Mouse (Mus musculus): ENCODE measurements around the gene Cd5. TPM values are rescaled to one million over a fixed set of nuclear protein-coding genes. Genes with fewer than 3 reads are reported as not detected.

Gene Cd5
- polyA plus RNA-seq, 1 experiment from 2014 or later, result 0.39 TPM

DNA sequence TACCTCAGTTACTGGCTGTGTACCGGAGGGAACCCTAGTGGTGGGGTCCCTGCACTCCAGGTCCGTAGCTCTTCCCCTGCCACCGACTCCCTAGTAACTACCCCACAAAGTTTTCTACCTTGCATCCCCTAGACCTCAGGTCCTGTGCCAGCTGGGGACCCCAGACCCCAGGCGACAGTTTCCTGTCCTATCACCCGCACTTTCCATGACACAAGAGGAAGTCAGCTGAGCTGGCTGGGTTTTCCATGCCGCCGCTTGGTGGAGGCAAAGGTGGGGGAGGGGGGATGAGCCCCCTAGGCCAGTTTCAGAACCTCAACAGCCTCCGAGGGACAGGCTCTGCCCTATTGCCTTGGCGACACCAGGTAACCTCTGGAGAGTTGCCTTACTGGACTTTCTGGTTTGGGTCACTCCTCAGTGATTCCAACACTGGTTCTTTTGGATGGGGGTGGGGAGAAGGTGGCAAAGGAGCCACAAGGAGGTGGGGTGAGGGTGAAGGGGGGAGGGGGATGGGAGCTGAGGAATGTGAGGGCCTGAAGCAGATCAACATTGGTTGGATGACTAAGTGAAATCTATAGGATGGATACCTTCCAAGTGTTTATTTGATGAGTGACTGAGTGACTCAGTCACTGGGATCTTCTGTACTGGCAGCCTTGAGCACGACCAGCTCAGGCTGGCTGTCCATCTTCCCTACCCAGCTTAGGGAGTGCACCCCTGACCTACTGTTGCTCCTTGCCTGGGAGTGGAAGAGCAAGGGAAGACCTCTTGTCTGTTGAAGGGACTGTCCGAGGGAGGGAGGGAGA is 2.0 kb upstream of the Cd5 start:
- no peak overlapping the region for H3K9ac ChIP-seq (ENCODE audit: low read depth, low read length)
- H3K4me1 ChIP-seq (ENCODE audit: control insufficient read depth, insufficient read depth, low read length), result peaks cover 5% of the 10 kb centered on the region; the same call in 1 of the 2 replicates
- H3K27ac ChIP-seq (ENCODE audit: low read depth, low read length), result no peak overlapping the region
- no peaks in the 10 kb centered on the region for H3K9me3 ChIP-seq (replicated peaks; ENCODE audit: control insufficient read depth, low read length)
- 25% methylated on average over 11 of the region's 11 CpGs for WGBS (ENCODE audit: insufficient replicate concordance)
- H3K4me3 ChIP-seq (ENCODE audit: low read depth, low read length), result no peak overlapping the region
- H3K36me3 ChIP-seq (ENCODE audit: control insufficient read depth, insufficient read depth, low read length), result no peaks in the 10 kb centered on the region
- H3K27me3 ChIP-seq (ENCODE audit: control insufficient read depth, insufficient read depth, low read length), result no peaks in the 10 kb centered on the region
- H3K4me2 ChIP-seq, result peak overlapping the region; percentile 22; the same call in 1 of the 2 replicates
- 0 out of 2 replicates have a peak, but pooled peaks have one; percentile 42 for ATAC-seq (replicated peaks; ENCODE audit: insufficient number of reproducible peaks, low FRiP score, low TSS enrichment)

DNA sequence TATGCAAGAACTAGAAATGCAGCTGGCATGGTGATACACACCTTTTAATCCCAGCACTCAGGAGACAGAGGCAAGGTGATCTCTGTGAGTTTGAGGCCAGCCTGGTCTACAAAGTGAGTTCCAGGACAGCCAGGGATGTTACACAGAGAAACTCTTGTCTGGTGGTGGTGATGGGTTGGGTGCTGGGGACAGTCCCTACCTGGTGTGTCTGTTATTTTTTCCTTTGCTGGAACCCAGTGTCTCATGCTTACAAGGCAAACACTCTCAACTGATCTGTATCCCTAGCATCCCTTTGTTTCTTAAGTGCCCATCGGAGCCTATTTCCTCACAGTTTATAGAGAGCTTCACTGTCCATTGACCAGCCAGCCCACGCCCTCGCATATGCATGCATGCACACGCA is 1.1 kb upstream of the Cd5 start:
- ATAC-seq (replicated peaks; ENCODE audit: insufficient number of reproducible peaks, low FRiP score, low TSS enrichment), result no peak
- Histone ChIP-seq H3K9ac (ENCODE audit: low read depth, low read length) (no peak overlapping the region), H3K4me2 (no peak overlapping the region), H3K36me3 (ENCODE audit: control insufficient read depth, insufficient read depth, low read length) (no peaks in the 10 kb centered on the region), H3K27me3 (ENCODE audit: control insufficient read depth, insufficient read depth, low read length) (no peaks in the 10 kb centered on the region), H3K27ac (ENCODE audit: low read depth, low read length) (no peak overlapping the region), H3K9me3 (replicated peaks; ENCODE audit: control insufficient read depth, low read length) (no peaks in the 10 kb centered on the region), H3K4me1 (ENCODE audit: control insufficient read depth, insufficient read depth, low read length) (peaks cover 5% of the 10 kb centered on the region; the same call in 1 of the 2 replicates), H3K4me3 (ENCODE audit: low read depth, low read length) (no peak overlapping the region)
- WGBS (ENCODE audit: insufficient replicate concordance), result 94% methylated on average over 4 of the region's 4 CpGs

DNA sequence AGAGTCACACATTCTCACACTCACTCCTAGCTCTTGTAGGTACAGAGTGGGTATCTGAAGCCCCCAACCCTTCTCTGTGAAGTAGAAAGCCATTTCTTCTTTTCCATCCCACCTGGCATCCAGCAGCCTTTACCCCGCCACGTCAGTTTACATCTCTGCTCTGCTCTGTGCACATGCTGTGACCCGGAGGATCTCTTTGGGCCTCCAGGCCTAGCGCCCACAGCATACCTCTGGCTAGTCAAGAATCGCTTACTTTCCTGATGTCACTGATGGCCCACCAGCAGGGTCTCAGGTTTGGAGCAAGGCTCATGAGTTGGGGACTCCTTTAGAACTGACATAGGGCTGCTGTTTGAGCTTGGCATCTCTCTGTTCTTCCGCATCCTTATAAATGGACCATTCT is 764 bp downstream of the Cd5 start:
- no peaks in the 10 kb centered on the region for H3K9me3 ChIP-seq (replicated peaks; ENCODE audit: control insufficient read depth, low read length)
- no peak overlapping the region for H3K4me3 ChIP-seq (ENCODE audit: low read depth, low read length)
- H3K27me3 ChIP-seq (ENCODE audit: control insufficient read depth, insufficient read depth, low read length), result no peaks in the 10 kb centered on the region
- H3K4me2 ChIP-seq, result no peak overlapping the region
- no peak for ATAC-seq (replicated peaks; ENCODE audit: insufficient number of reproducible peaks, low FRiP score, low TSS enrichment)
- H3K27ac ChIP-seq (ENCODE audit: low read depth, low read length), result no peak overlapping the region
- H3K36me3 ChIP-seq (ENCODE audit: control insufficient read depth, insufficient read depth, low read length), result no peaks in the 10 kb centered on the region
- H3K9ac ChIP-seq (ENCODE audit: low read depth, low read length), result no peak overlapping the region
- peaks cover 5% of the 10 kb centered on the region; the same call in 1 of the 2 replicates for H3K4me1 ChIP-seq (ENCODE audit: control insufficient read depth, insufficient read depth, low read length)
- WGBS (ENCODE audit: insufficient replicate concordance), result 79% methylated on average over 6 of the region's 6 CpGs

DNA sequence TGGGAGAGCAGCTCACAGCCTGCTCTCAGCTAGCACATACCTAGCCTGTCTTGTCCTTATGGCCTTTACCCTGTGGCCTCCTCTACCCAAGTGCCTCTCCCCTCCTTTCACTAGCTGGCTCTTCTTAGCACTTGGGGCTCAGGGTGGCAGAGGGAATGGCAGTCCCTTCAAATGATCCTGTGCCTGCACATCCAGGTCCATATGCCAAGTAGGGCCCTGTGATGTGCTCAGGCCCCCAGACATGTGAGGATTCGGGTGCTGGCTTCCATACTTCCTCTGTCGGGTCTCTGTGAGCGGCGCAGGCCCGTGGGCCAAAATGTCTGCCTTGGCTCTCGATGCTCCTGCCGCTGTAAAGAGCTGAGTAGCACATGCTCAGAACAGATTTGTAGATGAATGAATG is 2.9 kb downstream of the Cd5 start:
- no peak for ATAC-seq (replicated peaks; ENCODE audit: insufficient number of reproducible peaks, low FRiP score, low TSS enrichment)
- no peak overlapping the region for H3K27ac ChIP-seq (ENCODE audit: low read depth, low read length)
- H3K4me1 ChIP-seq (ENCODE audit: control insufficient read depth, insufficient read depth, low read length), result peaks cover 4% of the 10 kb centered on the region; the same call in 1 of the 2 replicates
- no peak overlapping the region for H3K4me3 ChIP-seq (ENCODE audit: low read depth, low read length)
- H3K9ac ChIP-seq (ENCODE audit: low read depth, low read length), result no peak overlapping the region
- WGBS (ENCODE audit: insufficient replicate concordance), result 82% methylated on average over 7 of the region's 7 CpGs
- H3K4me2 ChIP-seq, result no peak overlapping the region
- no peaks in the 10 kb centered on the region for H3K36me3 ChIP-seq (ENCODE audit: control insufficient read depth, insufficient read depth, low read length)
- no peaks in the 10 kb centered on the region for H3K9me3 ChIP-seq (replicated peaks; ENCODE audit: control insufficient read depth, low read length)
- no peaks in the 10 kb centered on the region for H3K27me3 ChIP-seq (ENCODE audit: control insufficient read depth, insufficient read depth, low read length)

DNA sequence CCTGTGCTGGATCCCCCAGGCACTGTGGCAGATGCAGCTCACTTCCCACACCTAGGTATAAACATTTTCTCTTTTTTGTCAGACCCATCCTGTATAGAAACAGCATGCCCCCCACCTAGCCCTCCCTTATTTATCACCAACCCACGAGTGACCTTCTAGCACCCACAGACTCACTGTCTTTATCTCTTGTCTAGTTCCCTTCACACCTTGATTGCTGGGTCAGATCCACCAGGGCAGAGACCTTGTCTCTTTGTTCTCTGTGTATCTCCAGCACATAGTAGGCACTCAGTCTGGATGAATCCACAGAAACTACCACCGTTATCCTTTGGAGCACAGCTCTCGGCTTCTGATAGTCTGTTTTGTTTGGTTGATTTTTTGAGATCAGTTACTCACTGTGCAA is 3.7 kb downstream of the Cd5 start:
- H3K4me3 ChIP-seq (ENCODE audit: low read depth, low read length), result no peak overlapping the region
- H3K9ac ChIP-seq (ENCODE audit: low read depth, low read length), result no peak overlapping the region
- 72% methylated on average over 3 of the region's 3 CpGs for WGBS (ENCODE audit: insufficient replicate concordance)
- H3K4me2 ChIP-seq, result no peak overlapping the region
- ATAC-seq (replicated peaks; ENCODE audit: insufficient number of reproducible peaks, low FRiP score, low TSS enrichment), result no peak
- no peaks in the 10 kb centered on the region for H3K4me1 ChIP-seq (ENCODE audit: control insufficient read depth, insufficient read depth, low read length)
- H3K27ac ChIP-seq (ENCODE audit: low read depth, low read length), result no peak overlapping the region
- no peaks in the 10 kb centered on the region for H3K9me3 ChIP-seq (replicated peaks; ENCODE audit: control insufficient read depth, low read length)
- no peaks in the 10 kb centered on the region for H3K27me3 ChIP-seq (ENCODE audit: control insufficient read depth, insufficient read depth, low read length)
- H3K36me3 ChIP-seq (ENCODE audit: control insufficient read depth, insufficient read depth, low read length), result no peaks in the 10 kb centered on the region

DNA sequence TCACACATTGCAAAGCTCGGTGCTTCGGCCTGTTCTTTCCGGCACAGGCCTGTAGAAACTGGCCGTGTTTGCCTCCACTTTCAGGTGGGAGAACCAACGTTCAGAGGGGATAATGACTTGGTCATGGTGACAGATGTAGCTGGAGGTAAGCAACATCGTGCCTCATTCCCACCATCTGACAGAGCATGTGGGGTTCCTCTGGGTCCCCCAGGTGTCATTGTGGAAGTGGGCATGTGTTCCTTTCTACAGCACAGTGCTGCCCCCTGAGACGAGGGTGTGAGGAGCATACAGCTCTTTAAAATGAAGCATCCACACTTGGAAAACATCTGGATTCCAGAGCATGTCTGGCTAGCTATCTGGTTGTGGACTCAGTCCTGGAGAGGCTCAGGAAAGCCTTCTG is 4.2 kb downstream of the Cd5 start:
- no peak for ATAC-seq (replicated peaks; ENCODE audit: insufficient number of reproducible peaks, low FRiP score, low TSS enrichment)
- H3K4me1 ChIP-seq (ENCODE audit: control insufficient read depth, insufficient read depth, low read length), result no peaks in the 10 kb centered on the region
- H3K27me3 ChIP-seq (ENCODE audit: control insufficient read depth, insufficient read depth, low read length), result no peaks in the 10 kb centered on the region
- no peaks in the 10 kb centered on the region for H3K36me3 ChIP-seq (ENCODE audit: control insufficient read depth, insufficient read depth, low read length)
- H3K4me2 ChIP-seq, result no peak overlapping the region
- WGBS (ENCODE audit: insufficient replicate concordance), result 78% methylated on average over 7 of the region's 7 CpGs
- H3K9ac ChIP-seq (ENCODE audit: low read depth, low read length), result no peak overlapping the region
- H3K27ac ChIP-seq (ENCODE audit: low read depth, low read length), result no peak overlapping the region
- no peak overlapping the region for H3K4me3 ChIP-seq (ENCODE audit: low read depth, low read length)
- H3K9me3 ChIP-seq (replicated peaks; ENCODE audit: control insufficient read depth, low read length), result no peaks in the 10 kb centered on the region

DNA sequence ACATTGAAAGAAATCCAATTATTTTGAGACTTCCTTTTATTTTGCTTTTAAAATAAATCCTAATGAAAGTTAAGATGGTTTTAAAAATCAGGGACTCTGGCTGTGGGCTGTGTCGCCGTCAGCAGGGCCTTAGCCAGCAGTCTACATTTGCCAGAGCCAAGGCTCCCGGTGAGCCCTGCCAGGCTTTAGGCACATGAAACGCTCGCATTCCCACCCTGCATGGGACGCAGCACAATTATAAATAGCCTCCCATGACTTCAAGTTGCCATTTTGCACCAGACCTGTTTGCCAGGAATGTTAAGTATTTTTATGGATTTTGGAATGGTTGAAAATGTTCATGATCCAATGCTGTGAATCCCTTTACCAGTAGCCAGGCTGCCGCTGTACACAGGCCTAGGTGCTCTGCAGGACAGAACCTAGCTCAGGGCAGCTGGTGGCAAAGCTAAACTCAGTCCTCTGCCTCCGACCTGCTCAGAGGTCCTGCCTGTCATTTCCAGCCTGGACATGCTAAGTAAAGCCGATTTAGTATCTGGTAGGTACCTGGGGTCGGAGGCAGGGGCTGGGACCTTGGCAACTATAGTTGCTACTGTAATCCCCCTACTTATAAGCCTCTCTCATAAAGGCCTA is 5.2 kb downstream of the Cd5 start:
- no peak overlapping the region for H3K4me3 ChIP-seq (ENCODE audit: low read depth, low read length)
- H3K9ac ChIP-seq (ENCODE audit: low read depth, low read length), result no peak overlapping the region
- WGBS (ENCODE audit: insufficient replicate concordance), result 70% methylated on average over 10 of the region's 10 CpGs
- no peaks in the 10 kb centered on the region for H3K9me3 ChIP-seq (replicated peaks; ENCODE audit: control insufficient read depth, low read length)
- no peak overlapping the region for H3K4me2 ChIP-seq
- H3K27me3 ChIP-seq (ENCODE audit: control insufficient read depth, insufficient read depth, low read length), result no peaks in the 10 kb centered on the region
- ATAC-seq (replicated peaks; ENCODE audit: insufficient number of reproducible peaks, low FRiP score, low TSS enrichment), result no peak
- no peak overlapping the region for H3K27ac ChIP-seq (ENCODE audit: low read depth, low read length)
- H3K4me1 ChIP-seq (ENCODE audit: control insufficient read depth, insufficient read depth, low read length), result no peaks in the 10 kb centered on the region
- H3K36me3 ChIP-seq (ENCODE audit: control insufficient read depth, insufficient read depth, low read length), result no peaks in the 10 kb centered on the region

DNA sequence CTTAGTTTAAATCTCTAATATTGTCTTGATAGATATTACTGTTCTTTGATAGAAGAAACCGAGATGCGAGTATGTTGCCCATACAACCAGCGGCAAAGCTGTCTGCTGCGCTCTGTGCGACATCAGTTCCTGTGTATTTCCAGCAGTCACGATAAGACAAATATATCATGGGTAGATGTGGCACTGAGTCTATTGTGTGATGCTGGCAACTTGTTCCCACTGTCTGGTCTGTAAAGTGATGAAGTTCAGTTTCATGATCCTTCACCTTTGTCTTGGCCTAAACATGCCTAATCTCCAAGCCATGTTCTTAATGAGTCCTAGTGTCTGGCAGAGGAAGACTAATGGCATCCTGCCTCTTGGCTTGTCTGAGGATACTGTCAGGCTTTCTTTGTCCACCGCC is 6.1 kb downstream of the Cd5 start:
- WGBS (ENCODE audit: insufficient replicate concordance), result 87% methylated on average over 7 of the region's 7 CpGs
- no peak overlapping the region for H3K4me2 ChIP-seq

More for the DNA sequence above, 6.1 kb downstream of the Cd5 start:
- Histone ChIP-seq H3K9ac (ENCODE audit: low read depth, low read length) (no peak overlapping the region), H3K4me1 (ENCODE audit: control insufficient read depth, insufficient read depth, low read length) (no peaks in the 10 kb centered on the region), H3K4me3 (ENCODE audit: low read depth, low read length) (no peak overlapping the region), H3K27me3 (ENCODE audit: control insufficient read depth, insufficient read depth, low read length) (no peaks in the 10 kb centered on the region), H3K9me3 (replicated peaks; ENCODE audit: control insufficient read depth, low read length) (no peaks in the 10 kb centered on the region), H3K27ac (ENCODE audit: low read depth, low read length) (no peak overlapping the region), H3K36me3 (ENCODE audit: control insufficient read depth, insufficient read depth, low read length) (no peaks in the 10 kb centered on the region)
- ATAC-seq (replicated peaks; ENCODE audit: insufficient number of reproducible peaks, low FRiP score, low TSS enrichment), result no peak

All from heart, embryonic 11.5 days (tissue).